In genomic region chr5:119708850-119709585, GRCm38 (mm10) we compare ENCODE assay signal across 24 mouse cellular contexts. TPM values are rescaled to one million over a fixed set of nuclear protein-coding genes. Genes with fewer than 3 reads are reported as not detected.
A peak's percentile ranks its signal among the peaks of the same experiment; 100 is the strongest.
DNase-seq lines count a peak whose midpoint lies in the region; ATAC-seq and TF ChIP-seq lines count a peak whose summit lies in the region.
"Had no signal": no experiment of that assay in that cellular context is flagged by ENCODE, and none has a peak within 500 bp of the region (broad histone marks: within the 10 kb centered on the region; RNA-seq: fewer than 3 reads in every experiment).

No protein-coding gene starts in this region.

- H3K27me3 ChIP-seq in kidney, postnatal 0 days (ENCODE audit: insufficient read depth, low read length), result peaks cover 16% of the 10 kb centered on the region
- peaks cover 50% of the 10 kb centered on the region for H3K27me3 ChIP-seq in midbrain, embryonic 11.5 days (ENCODE audit: control insufficient read depth, insufficient read depth, low read length)
- H3K27me3 ChIP-seq in midbrain, embryonic 16.5 days (ENCODE audit: control insufficient read depth, insufficient read depth, low read depth, low read length), result peaks cover 52% of the 10 kb centered on the region
- H3K27me3 ChIP-seq in Patski, result peaks cover 17% of the 10 kb centered on the region
- H3K27me3 ChIP-seq in stomach, postnatal 0 days (ENCODE audit: control insufficient read depth, insufficient read depth, low read length), result no peaks in the 10 kb centered on the region; the same call in 1 of the 2 replicates
- H3K27me3 ChIP-seq: CH12.LX had no signal

- TF ChIP-seq EP300 in stomach, postnatal 0 days (optimal IDR thresholded peaks at IDR 0.05), result no peak

- H3K9me3 ChIP-seq in kidney, postnatal 0 days (replicated peaks; ENCODE audit: low read length), result no peaks in the 10 kb centered on the region
- H3K9me3 ChIP-seq in midbrain, embryonic 11.5 days (ENCODE audit: control insufficient read depth, low read length), result peaks cover 3% of the 10 kb centered on the region; the same call in 1 of the 2 replicates
- no peaks in the 10 kb centered on the region for H3K9me3 ChIP-seq in midbrain, embryonic 16.5 days (replicated peaks; ENCODE audit: control insufficient read depth, low read length, poor library complexity, severe bottlenecking)
- no peaks in the 10 kb centered on the region for H3K9me3 ChIP-seq in stomach, postnatal 0 days (ENCODE audit: control insufficient read depth, low read length)
- H3K9me3 ChIP-seq: embryonic facial prominence, embryonic 12.5 days; kidney, embryonic 15.5 days; midbrain, embryonic 12.5 days had no signal

- H3K27ac ChIP-seq in kidney, postnatal 0 days, result no peak overlapping the region
- no peak overlapping the region for H3K27ac ChIP-seq in midbrain, embryonic 11.5 days (ENCODE audit: low read depth, low read length)
- H3K27ac ChIP-seq in midbrain, embryonic 16.5 days (ENCODE audit: low read length), result no peak overlapping the region
- no peak overlapping the region for H3K27ac ChIP-seq in stomach, postnatal 0 days (replicated peaks)
- H3K27ac ChIP-seq: embryonic facial prominence, embryonic 12.5 days; forebrain, embryonic 13.5 days; kidney, embryonic 15.5 days; midbrain, embryonic 12.5 days had no signal

- H3K36me3 ChIP-seq in kidney, postnatal 0 days (ENCODE audit: insufficient read depth, low read length), result no peaks in the 10 kb centered on the region
- H3K36me3 ChIP-seq in midbrain, embryonic 11.5 days (ENCODE audit: control insufficient read depth, insufficient read depth, low read length), result no peaks in the 10 kb centered on the region
- H3K36me3 ChIP-seq in midbrain, embryonic 16.5 days (ENCODE audit: control insufficient read depth, insufficient read depth, low read length), result no peaks in the 10 kb centered on the region
- no peaks in the 10 kb centered on the region for H3K36me3 ChIP-seq in stomach, postnatal 0 days (ENCODE audit: control insufficient read depth, insufficient read depth, low read length)
- H3K36me3 ChIP-seq: embryonic facial prominence, embryonic 12.5 days; kidney, embryonic 15.5 days; midbrain, embryonic 12.5 days had no signal

- POLR2A ChIA-PET in Patski (lab: Charles Lee), result no interaction called here

- intact Hi-C loops in left cerebral cortex, postnatal 10 days (cut with DNase I), result no loop called here

- H3K4me1 ChIP-seq in kidney, postnatal 0 days (replicated peaks; ENCODE audit: insufficient read depth, low read length), result 0 out of 2 replicates have a peak, but pooled peaks cover 2% of the 10 kb centered on the region
- no peaks in the 10 kb centered on the region for H3K4me1 ChIP-seq in midbrain, embryonic 11.5 days (ENCODE audit: control insufficient read depth, insufficient read depth, low read length)
- peaks cover 5% of the 10 kb centered on the region for H3K4me1 ChIP-seq in midbrain, embryonic 16.5 days (ENCODE audit: control insufficient read depth, insufficient read depth, low read length)
- no peaks in the 10 kb centered on the region for H3K4me1 ChIP-seq in stomach, postnatal 0 days (replicated peaks; ENCODE audit: control insufficient read depth, insufficient read depth)

- DNase-seq in kidney, postnatal 0 days (ENCODE audit: low spot score), result no peak
- DNase-seq in kidney, postnatal 10 days, result no peak
- DNase-seq in midbrain, embryonic 11.5 days (ENCODE audit: low spot score, missing footprints), result peak; percentile 77
- no peak for DNase-seq in Patski (ENCODE audit: low read depth, low spot score)
- no peak for DNase-seq in stomach, postnatal 0 days (ENCODE audit: low spot score)
- no peak for DNase-seq in left cerebral cortex, postnatal 10 days (ENCODE audit: extremely low spot score in 1 of 2, low spot score in 2 of 2)
- DNase-seq: B cell, adult 2 months; cerebellum, adult 18-20 months; cerebellum, postnatal 14 days; kidney, adult 11 months; right cerebral cortex, postnatal 14 days; thymus, adult 18-20 months; thymus, postnatal 36 days had no signal

- H3K9ac ChIP-seq in kidney, postnatal 0 days (ENCODE audit: low read depth, low read length), result no peak overlapping the region
- no peak overlapping the region for H3K9ac ChIP-seq in midbrain, embryonic 11.5 days (ENCODE audit: low read length)
- H3K9ac ChIP-seq in midbrain, embryonic 16.5 days (ENCODE audit: low read depth, low read length), result no peak overlapping the region
- H3K9ac ChIP-seq in stomach, postnatal 0 days (ENCODE audit: low read length), result no peak overlapping the region
- H3K9ac ChIP-seq: embryonic facial prominence, embryonic 12.5 days; forebrain, embryonic 13.5 days; kidney, embryonic 15.5 days; midbrain, embryonic 12.5 days had no signal

- H3K4me2 ChIP-seq in kidney, postnatal 0 days (ENCODE audit: low read length), result no peak overlapping the region
- no peak overlapping the region for H3K4me2 ChIP-seq in midbrain, embryonic 11.5 days
- no peak overlapping the region for H3K4me2 ChIP-seq in midbrain, embryonic 16.5 days (ENCODE audit: low read length)
- no peak overlapping the region for H3K4me2 ChIP-seq in stomach, postnatal 0 days (replicated peaks; ENCODE audit: low read depth)
- H3K4me2 ChIP-seq: embryonic facial prominence, embryonic 12.5 days; forebrain, embryonic 13.5 days; heart, embryonic 11.5 days; kidney, embryonic 15.5 days; liver, embryonic 11.5 days; midbrain, embryonic 12.5 days had no signal

- H3K4me3 ChIP-seq in kidney, postnatal 0 days (replicated peaks; ENCODE audit: low read depth, low read length), result no peak overlapping the region
- no peak overlapping the region for H3K4me3 ChIP-seq in midbrain, embryonic 11.5 days (ENCODE audit: low read depth, low read length)
- no peak overlapping the region for H3K4me3 ChIP-seq in midbrain, embryonic 16.5 days (ENCODE audit: low read depth, low read length)
- H3K4me3 ChIP-seq in stomach, postnatal 0 days (ENCODE audit: low read depth, low read length), result no peak overlapping the region
- H3K4me3 ChIP-seq: embryonic facial prominence, embryonic 12.5 days; erythroblast, embryonic 14.5 days; forebrain, embryonic 13.5 days; kidney, embryonic 15.5 days; midbrain, embryonic 12.5 days had no signal

- ATAC-seq in kidney, postnatal 0 days (replicated peaks; ENCODE audit: low FRiP score, low read depth), result no peak
- ATAC-seq in midbrain, embryonic 11.5 days (ENCODE audit: low FRiP score), result no peak
- no peak for ATAC-seq in midbrain, embryonic 16.5 days
- ATAC-seq in Patski, result no peak
- ATAC-seq in stomach, postnatal 0 days (ENCODE audit: low FRiP score, low TSS enrichment), result no peak
- ATAC-seq: forebrain, embryonic 13.5 days; hindbrain, embryonic 16.5 days had no signal

- CTCF ChIA-PET in Patski (lab: Charles Lee), result no interaction called here

- 0 out of 2 replicates have a peak, but pooled peaks have one; percentile 30 for TF ChIP-seq CTCF in kidney, postnatal 0 days (IDR thresholded peaks at IDR 0.05; ENCODE audit: low read depth)
- TF ChIP-seq CTCF in Patski (IDR thresholded peaks at IDR 0.05), result peak; percentile 28
- TF ChIP-seq CTCF in stomach, postnatal 0 days (IDR thresholded peaks at IDR 0.05; ENCODE audit: low read depth), result peak; percentile 36

- WGBS in kidney, postnatal 0 days, result 86% methylated on average over 14 of the region's 14 CpGs
- WGBS in midbrain, embryonic 11.5 days, result 79% methylated on average over 14 of the region's 14 CpGs
- 80% methylated on average over 14 of the region's 14 CpGs for WGBS in midbrain, embryonic 16.5 days
- WGBS in stomach, postnatal 0 days, result 86% methylated on average over 14 of the region's 14 CpGs

- in situ Hi-C loops in Patski (cut with MboI; ENCODE audit: low pct_unique_long_range_greater_than_20kb), result no loop called here

RNA-seq across cellular contexts. Expression of gene Tbx3, which starts 38.5 kb away (rescaled TPM):
- 32.9 and 36.8 TPM in 2 replicates for polyA plus RNA-seq in kidney, postnatal 0 days (2015; fragmentation: Nextera tagmentation; extraction: Ambion mirVana)
- 1.3 and 1.4 TPM in 2 replicates for polyA plus RNA-seq in midbrain, embryonic 11.5 days (2014; fragmentation: Nextera tagmentation; extraction: Ambion mirVana)
- polyA plus RNA-seq in midbrain, embryonic 16.5 days (2015; fragmentation: Nextera tagmentation; extraction: Ambion mirVana), result 2.4 and 3.4 TPM in 2 replicates
- not detected for polyA plus RNA-seq in Patski (2021)
- polyA plus RNA-seq in stomach, postnatal 0 days (2015; fragmentation: Nextera tagmentation; extraction: Ambion mirVana), result 6.8 and 7.5 TPM in 2 replicates
- 1 to 10 TPM; 3.0 to 5.1 TPM for total RNA-seq in left cerebral cortex, postnatal 10 days (2021)
- total RNA-seq: CH12.LX; hematopoietic stem cell, adult 5-6 weeks had no signal
- polyA plus RNA-seq: erythroblast, embryonic 14.5 days had no signal
